Mouse (Mus musculus) liver, embryonic 12.5 days (tissue): Measurements from ENCODE around the gene Ppm1m. TPM values are rescaled to one million over a fixed set of nuclear protein-coding genes. Genes with fewer than 3 reads are reported as not detected.
"Not testable (repeated sequence)": the region's sequence is repeated elsewhere in the genome, so short reads cannot be mapped to it uniquely, and the experiment has no call there.

Experiments
- ATAC-seq: fragments of 200-750 bp; cut with Nextera tagmentation; 2 replicates; pipeline ENCODE4 v1.8.0; 2017; ENCODE audit warnings: moderate number of reproducible peaks, mild to moderate bottlenecking, moderate library complexity
- H3K27ac ChIP-seq: fragments of 300-500 bp; sonication (generic); 2 replicates; pipeline ENCODE4 v1.5.1; 2016; ENCODE audit warnings: mild to moderate bottlenecking
- H3K27me3 ChIP-seq: fragments of 300-500 bp; sonication (generic); replicated peaks from 2 replicates; pipeline ENCODE4 v1.6.1; 2016; ENCODE audit warnings: mild to moderate bottlenecking, moderate library complexity
- H3K36me3 ChIP-seq: fragments of 300-500 bp; sonication (generic); 2 replicates; pipeline ENCODE4 v1.6.1; 2016; ENCODE audit warnings: mild to moderate bottlenecking, moderate library complexity
- H3K4me1 ChIP-seq: fragments of 300-500 bp; sonication (generic); 2 replicates; pipeline ENCODE4 v1.6.1; 2016
- H3K4me2 ChIP-seq: fragments of 300-500 bp; sonication (generic); 2 replicates; pipeline ENCODE4 v1.6.1; 2016; ENCODE audit warnings: mild to moderate bottlenecking, moderate library complexity
- H3K4me3 ChIP-seq: fragments of 300-500 bp; sonication (generic); 2 replicates; pipeline ENCODE4 v1.5.1; 2016; ENCODE audit warnings: mild to moderate bottlenecking, moderate library complexity
- H3K9ac ChIP-seq: fragments of 300-500 bp; sonication (generic); 2 replicates; pipeline ENCODE4 v1.6.1; 2016; ENCODE audit warnings: mild to moderate bottlenecking, moderate library complexity
- H3K9me3 ChIP-seq: fragments of 300-500 bp; sonication (generic); replicated peaks from 2 replicates; pipeline ENCODE4 v1.6.1; 2016; ENCODE audit warnings: mild to moderate bottlenecking, moderate library complexity
- WGBS: fragments of 180-500 bp; shearing (Covaris S2); methylation state at CpG from one replicate; pipeline ENCODE4 v1.1.7; 2016; ENCODE audit not compliant: insufficient replicate concordance; 5-methylcytosine and 5-hydroxymethylcytosine counted together
- polyA plus RNA-seq: library from polyadenylated mRNA; unstranded; fragments of >200 nt; fragmentation: Nextera tagmentation; extraction: Ambion mirVana; gene quantifications from 2 replicates; pipeline ENCODE4 v1.2.1, GENCODE M21; 2016

Ppm1m gene
- polyA plus RNA-seq, 1 experiment from 2014 or later = 17.0 TPM

DNA sequence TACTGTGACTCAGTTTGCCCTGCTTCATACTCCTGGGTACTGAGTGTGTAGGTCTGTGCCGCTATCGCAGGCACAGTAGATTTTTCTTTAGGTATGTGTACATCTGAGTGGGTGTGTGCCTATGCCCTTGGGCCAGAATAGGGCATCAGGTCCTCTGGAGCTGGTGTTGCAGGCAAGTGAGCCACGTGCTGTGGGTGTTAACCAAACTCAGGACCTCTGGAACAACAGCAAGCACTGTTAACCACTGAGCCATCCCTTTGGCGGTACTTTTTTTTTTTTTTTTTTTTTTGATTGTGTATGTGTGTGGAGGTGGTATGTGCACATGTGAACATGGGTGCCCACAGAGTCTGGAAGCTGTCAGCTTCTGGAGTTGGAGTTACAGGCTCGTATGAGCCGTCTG, 21.7 kb downstream of the Ppm1m start:
- H3K36me3 ChIP-seq = peaks cover 91% of the 10 kb centered on the region
- H3K9me3 ChIP-seq = no peaks in the 10 kb centered on the region
- H3K9ac ChIP-seq = no peak overlapping the region
- H3K4me2 ChIP-seq = no peak overlapping the region
- H3K27ac ChIP-seq = no peak overlapping the region
- no peak overlapping the region for H3K4me3 ChIP-seq
- ATAC-seq = no peak
- H3K4me1 ChIP-seq = peaks cover 30% of the 10 kb centered on the region
- no peaks in the 10 kb centered on the region for H3K27me3 ChIP-seq
- 93% methylated on average over 6 of the region's 6 CpGs for WGBS

GRCm38 (mm10) chr9:106176769-106177168, 22.8 kb downstream of the Ppm1m start:
- Histone ChIP-seq H3K27me3 (no peaks in the 10 kb centered on the region), H3K4me3 (no peak overlapping the region), H3K36me3 (peaks cover 81% of the 10 kb centered on the region), H3K4me1 (peaks cover 37% of the 10 kb centered on the region), H3K4me2 (no peak overlapping the region), H3K27ac (no peak overlapping the region), H3K9me3 (no peaks in the 10 kb centered on the region), H3K9ac (no peak overlapping the region)
- no peak for ATAC-seq
- 83% methylated on average over 5 of the region's 5 CpGs for WGBS

DNA sequence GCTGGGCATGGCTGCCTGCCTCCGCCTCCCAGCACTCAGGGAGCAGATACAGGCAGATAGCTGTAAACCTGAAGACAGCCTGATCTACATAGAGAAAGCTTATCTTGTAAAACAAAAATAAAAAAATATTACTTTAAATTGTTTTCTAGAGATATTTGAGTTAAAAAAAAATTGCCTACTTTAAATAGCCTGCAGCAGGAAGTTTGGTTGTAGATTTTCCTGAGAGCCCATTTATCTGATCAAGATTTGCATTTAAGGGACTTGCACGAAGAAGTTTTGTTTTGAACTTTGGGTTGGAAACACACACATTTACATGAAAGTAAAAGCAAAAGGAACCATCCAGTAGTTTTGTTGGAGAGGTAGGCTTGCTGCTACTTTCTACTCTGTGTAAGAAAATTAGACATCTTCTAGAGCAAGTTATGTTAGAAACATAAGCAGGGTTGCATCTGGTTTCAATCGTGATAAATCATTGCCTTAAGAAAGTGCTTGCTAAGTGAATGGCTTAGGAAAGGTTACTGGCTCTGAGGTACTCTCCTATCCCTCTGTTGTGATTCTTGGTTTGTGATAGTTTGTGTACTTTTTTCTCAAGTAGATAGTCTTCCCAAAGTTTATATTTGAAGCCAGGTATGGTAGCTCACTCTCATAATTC, 23.9 kb downstream of the Ppm1m start:
- H3K36me3 ChIP-seq = peaks cover 70% of the 10 kb centered on the region
- 58% methylated on average over 3 of the region's 3 CpGs for WGBS

GRCm38 (mm10) chr9:106173363-106173762, 26.2 kb downstream of the Ppm1m start:
- ATAC-seq = no peak
- no peaks in the 10 kb centered on the region for H3K9me3 ChIP-seq
- WGBS = 51% methylated on average over 2 of the region's 2 CpGs
- H3K4me3 ChIP-seq = peak overlapping the region; percentile 92
- no peak overlapping the region for H3K27ac ChIP-seq
- H3K4me1 ChIP-seq = peaks cover 46% of the 10 kb centered on the region
- peak overlapping the region; percentile 93 for H3K4me2 ChIP-seq
- H3K36me3 ChIP-seq = peaks cover 47% of the 10 kb centered on the region
- H3K9ac ChIP-seq = peak overlapping the region; percentile 89
- H3K27me3 ChIP-seq = no peaks in the 10 kb centered on the region

More for the DNA sequence above, 23.9 kb downstream of the Ppm1m start:
- H3K9ac ChIP-seq = no peak overlapping the region; the same call in 1 of the 2 replicates
- no peaks in the 10 kb centered on the region for H3K9me3 ChIP-seq
- H3K4me2 ChIP-seq = 0 out of 2 replicates have a peak overlapping the region, but pooled peaks have one; percentile 6
- H3K4me3 ChIP-seq = no peak overlapping the region
- H3K27me3 ChIP-seq = no peaks in the 10 kb centered on the region
- H3K27ac ChIP-seq = no peak overlapping the region
- ATAC-seq = no peak
- peaks cover 37% of the 10 kb centered on the region for H3K4me1 ChIP-seq

- H3K9me3 ChIP-seq = no peaks in the 10 kb centered on the region
- peak overlapping the region; percentile 89 for H3K9ac ChIP-seq
- peaks cover 46% of the 10 kb centered on the region for H3K4me1 ChIP-seq
- no peak for ATAC-seq
- peak overlapping the region; percentile 93 for H3K4me2 ChIP-seq
- H3K4me3 ChIP-seq = peak overlapping the region; percentile 92
- no peaks in the 10 kb centered on the region for H3K27me3 ChIP-seq
- H3K27ac ChIP-seq = no peak overlapping the region
- peaks cover 39% of the 10 kb centered on the region for H3K36me3 ChIP-seq
- 5% methylated on average over 3 of the region's 3 CpGs for WGBS
Observed at GRCm38 (mm10) chr9:106172527-106172926, 27.0 kb downstream of the Ppm1m start.

DNA sequence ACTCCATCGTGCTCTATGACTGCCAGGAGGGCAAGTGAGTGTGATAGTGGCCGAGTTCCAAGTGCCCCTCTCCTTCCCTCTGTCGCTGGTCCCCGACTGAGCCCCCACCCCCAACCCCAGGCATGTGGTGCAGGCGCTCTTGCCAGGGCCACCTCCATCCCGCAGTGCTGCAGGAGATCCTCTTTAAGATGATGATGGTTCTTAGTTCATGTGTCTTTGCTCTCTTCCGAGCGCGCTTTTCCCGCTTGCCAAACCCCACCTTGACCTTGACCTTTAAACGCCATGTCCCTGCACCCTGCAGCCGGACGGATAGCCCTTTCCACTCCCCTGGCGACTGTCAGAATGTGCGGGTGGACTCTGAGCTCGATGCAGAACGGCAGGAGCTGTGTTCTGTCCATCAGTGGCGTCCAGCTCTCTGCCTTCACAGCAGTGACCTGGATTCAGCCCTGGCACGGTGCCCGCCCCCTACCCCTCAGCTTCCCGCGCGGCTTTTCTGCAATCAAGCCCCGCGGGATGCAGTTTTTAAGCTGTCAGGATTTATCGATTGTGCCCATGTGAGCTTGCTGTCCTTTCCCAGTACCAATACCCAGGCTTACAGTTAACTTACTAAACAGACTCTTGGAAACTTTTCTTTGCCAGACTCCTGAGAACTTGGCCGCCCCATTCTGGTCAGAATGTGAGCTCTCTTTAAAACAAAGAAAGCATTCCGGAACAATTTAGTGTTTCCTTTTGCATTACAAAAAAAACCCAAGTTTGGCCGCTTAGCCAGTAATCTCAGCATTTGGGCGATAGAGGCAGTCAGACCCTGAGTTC, 28.0 kb downstream of the Ppm1m start:
- peak; percentile 43 for ATAC-seq
- H3K4me1 ChIP-seq = peaks cover 46% of the 10 kb centered on the region
- H3K9me3 ChIP-seq = no peaks in the 10 kb centered on the region
- H3K4me2 ChIP-seq = peak overlapping the region; percentile 93
- H3K36me3 ChIP-seq = peaks cover 29% of the 10 kb centered on the region
- H3K27me3 ChIP-seq = no peaks in the 10 kb centered on the region
- H3K27ac ChIP-seq = peak overlapping the region; percentile 92
- H3K4me3 ChIP-seq = peak overlapping the region; percentile 92
- WGBS = 2% methylated on average over 30 of the region's 30 CpGs
- peak overlapping the region; percentile 89 for H3K9ac ChIP-seq

DNA sequence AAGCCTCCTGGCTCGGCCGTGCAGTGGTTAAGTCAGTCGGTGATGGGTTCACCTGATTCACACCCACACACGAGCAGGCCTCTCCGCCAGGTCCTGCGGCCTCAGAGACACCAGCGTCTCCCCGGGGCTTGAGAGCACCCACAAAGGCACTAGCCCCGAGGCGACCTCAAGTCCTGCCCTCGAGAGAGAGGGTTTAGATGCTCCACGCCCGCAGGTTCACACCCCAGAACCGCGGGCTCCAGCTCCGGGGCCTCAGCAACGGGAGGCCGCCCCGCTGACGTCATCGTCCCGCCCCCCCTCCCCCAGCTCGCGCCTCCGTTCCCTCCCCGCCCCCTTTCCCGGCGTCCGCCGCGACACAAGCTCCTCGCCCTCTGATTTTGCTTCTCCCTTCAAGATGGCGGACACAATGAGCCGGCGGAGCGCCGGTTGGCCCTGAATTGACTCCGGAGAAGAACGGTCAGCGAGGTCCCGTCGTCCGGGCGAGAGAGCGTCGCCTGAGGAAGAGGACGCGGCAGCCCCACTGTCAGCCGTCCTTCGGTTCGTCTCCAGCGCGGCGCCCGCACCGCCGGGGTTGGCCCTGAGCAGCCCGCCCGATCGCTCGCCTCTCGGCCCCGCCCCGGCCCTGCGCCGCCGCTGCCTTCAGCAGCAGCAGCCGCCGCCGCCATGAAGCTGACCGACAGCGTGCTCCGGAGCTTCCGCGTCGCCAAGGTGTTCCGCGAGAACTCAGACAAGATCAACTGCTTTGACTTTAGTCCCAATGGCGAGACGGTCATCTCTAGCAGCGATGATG, 28.8 kb downstream of the Ppm1m start, which contains the start of gene Wdr82:
Wdr82 (plus strand) TSS at position 373 of the 790 bp plus-strand sequence.
- peak within 1 kb of the TSS; percentile 89 for H3K9ac ChIP-seq
- peak; percentile 93 for ATAC-seq
- no peaks in the 10 kb centered on the region for H3K9me3 ChIP-seq
- peak within 1 kb of the TSS; percentile 92 for H3K27ac ChIP-seq
- H3K4me3 ChIP-seq = peak within 1 kb of the TSS; percentile 92
- peaks cover 21% of the 10 kb centered on the region for H3K36me3 ChIP-seq
- under 1% methylated on average over 78 of the region's 81 CpGs for WGBS
- peak within 1 kb of the TSS; percentile 93 for H3K4me2 ChIP-seq
- no peaks in the 10 kb centered on the region for H3K27me3 ChIP-seq
- H3K4me1 ChIP-seq = peaks cover 44% of the 10 kb centered on the region

- WGBS = 40% methylated on average over 6 of the region's 6 CpGs
- peaks cover 15% of the 10 kb centered on the region; the same call in 1 of the 2 replicates for H3K36me3 ChIP-seq
- ATAC-seq = no peak
- peak overlapping the region; percentile 93 for H3K4me2 ChIP-seq
- no peak overlapping the region for H3K27ac ChIP-seq
- H3K4me3 ChIP-seq = no peak overlapping the region
- peak overlapping the region; percentile 89; the same call in 1 of the 2 replicates for H3K9ac ChIP-seq
- no peaks in the 10 kb centered on the region for H3K9me3 ChIP-seq
- peaks cover 36% of the 10 kb centered on the region for H3K4me1 ChIP-seq
- no peaks in the 10 kb centered on the region for H3K27me3 ChIP-seq
Observed at GRCm38 (mm10) chr9:106169917-106170316, 29.6 kb downstream of the Ppm1m start.

- H3K36me3 ChIP-seq, H3K27ac ChIP-seq, ATAC-seq, H3K4me3 ChIP-seq, H3K27me3 ChIP-seq, H3K4me2 ChIP-seq, H3K9me3 ChIP-seq, H3K9ac ChIP-seq: not testable (repeated sequence)
- peaks cover 28% of the 10 kb centered on the region for H3K4me1 ChIP-seq
- 67% methylated on average over 1 of the region's 1 CpGs for WGBS
Observed at GRCm38 (mm10) chr9:106169006-106169405, 30.5 kb downstream of the Ppm1m start.

GRCm38 (mm10) chr9:106167703-106168102, 31.8 kb downstream of the Ppm1m start:
- Histone ChIP-seq H3K4me1 (peaks cover 15% of the 10 kb centered on the region), H3K9ac (no peak overlapping the region), H3K27me3 (0 out of 2 replicates have a peak, but pooled peaks cover under 1% of the 10 kb centered on the region), H3K4me3 (no peak overlapping the region), H3K27ac (no peak overlapping the region), H3K36me3 (no peaks in the 10 kb centered on the region), H3K9me3 (no peaks in the 10 kb centered on the region), H3K4me2 (no peak overlapping the region)
- 67% methylated on average over 1 of the region's 1 CpGs for WGBS
- no peak for ATAC-seq

GRCm38 (mm10) chr9:106167241-106167640, 32.3 kb downstream of the Ppm1m start:
- H3K4me1 ChIP-seq = peaks cover 12% of the 10 kb centered on the region
- WGBS = 63% methylated on average over 3 of the region's 3 CpGs
- ATAC-seq = no peak

More at GRCm38 (mm10) chr9:106167241-106167640, 32.3 kb downstream of the Ppm1m start:
- H3K9ac ChIP-seq = no peak overlapping the region
- no peak overlapping the region for H3K4me2 ChIP-seq
- H3K4me3 ChIP-seq = no peak overlapping the region
- H3K9me3 ChIP-seq = no peaks in the 10 kb centered on the region
- H3K27me3 ChIP-seq = 0 out of 2 replicates have a peak, but pooled peaks cover 3% of the 10 kb centered on the region
- H3K36me3 ChIP-seq = no peaks in the 10 kb centered on the region
- no peak overlapping the region for H3K27ac ChIP-seq
